Mouse (Mus musculus): ENCODE data around the gene Nup155.

The Nup155 gene

GRCm38 (mm10) chr15:8190435-8190834 lies 81.4 kb downstream of the Nup155 start:
- DNase-seq (ENCODE audit: low read depth, low spot score), result no peak

- peak; percentile 51 for DNase-seq (ENCODE audit: low read depth, low spot score)
Measured at GRCm38 (mm10) chr15:8200317-8200716, 91.2 kb downstream of the Nup155 start.

- no peak for DNase-seq (ENCODE audit: low read depth, low spot score)
Measured at GRCm38 (mm10) chr15:8208362-8208761, 99.3 kb downstream of the Nup155 start.
